Mouse (Mus musculus) spleen, postnatal 4 days (tissue): Measurements from ENCODE around the gene C1qtnf5.

ENCODE experiments used
- DNase-seq, 2 experiments: peaks; one replicate each; pipeline ENCODE4 v3.0.0; 2022; ENCODE audit warnings: low spot score in 2 of 2

The C1qtnf5 gene

GRCm38 (mm10) chr9:44078955-44079756 lies 27.9 kb upstream of the C1qtnf5 start:
- no peak for DNase-seq

- DNase-seq = no peak
These were observed 26.9 kb upstream of the C1qtnf5 start for GRCm38 (mm10) chr9:44079997-44080780.

GRCm38 (mm10) chr9:44080953-44081352 lies 26.1 kb upstream of the C1qtnf5 start:
- no peak for DNase-seq

GRCm38 (mm10) chr9:44081581-44081980 lies 25.5 kb upstream of the C1qtnf5 start:
- DNase-seq = no peak

GRCm38 (mm10) chr9:44082266-44082665 lies 24.8 kb upstream of the C1qtnf5 start:
- no peak for DNase-seq

GRCm38 (mm10) chr9:44083392-44084121 lies 23.5 kb upstream of the C1qtnf5 start:
- DNase-seq = no peak

- DNase-seq = no peak
These were observed 22.8 kb upstream of the C1qtnf5 start for GRCm38 (mm10) chr9:44084236-44084635.

- DNase-seq = peak; percentile 87 to 94
These were observed 22.3 kb upstream of the C1qtnf5 start for GRCm38 (mm10) chr9:44084659-44085229.

- DNase-seq = no peak
These were observed 21.8 kb upstream of the C1qtnf5 start for GRCm38 (mm10) chr9:44085276-44085675.

- no peak for DNase-seq
These were observed 21.0 kb upstream of the C1qtnf5 start for GRCm38 (mm10) chr9:44085741-44086665.

GRCm38 (mm10) chr9:44086960-44087359 lies 20.1 kb upstream of the C1qtnf5 start:
- DNase-seq = no peak

- no peak for DNase-seq
These were observed 19.1 kb upstream of the C1qtnf5 start for GRCm38 (mm10) chr9:44087761-44088455.

- no peak for DNase-seq
These were observed 18.0 kb upstream of the C1qtnf5 start for GRCm38 (mm10) chr9:44088877-44089608.

GRCm38 (mm10) chr9:44093612-44094503 lies 13.2 kb upstream of the C1qtnf5 start:
- DNase-seq = peak; percentile 73 to 89

GRCm38 (mm10) chr9:44094737-44095136 lies 12.3 kb upstream of the C1qtnf5 start:
- no peak for DNase-seq

- DNase-seq = no peak
These were observed 11.3 kb upstream of the C1qtnf5 start for GRCm38 (mm10) chr9:44095781-44096180.

GRCm38 (mm10) chr9:44096536-44096935 lies 10.5 kb upstream of the C1qtnf5 start:
- DNase-seq = no peak

GRCm38 (mm10) chr9:44101490-44101889 lies 5.6 kb upstream of the C1qtnf5 start, which contains the start of gene Mfrp:
Gene Mfrp, plus strand, starts transcription at chr9:44101729.
- DNase-seq = no peak
